7 mouse cellular contexts compared by ENCODE assay signal in the genomic region with DNA sequence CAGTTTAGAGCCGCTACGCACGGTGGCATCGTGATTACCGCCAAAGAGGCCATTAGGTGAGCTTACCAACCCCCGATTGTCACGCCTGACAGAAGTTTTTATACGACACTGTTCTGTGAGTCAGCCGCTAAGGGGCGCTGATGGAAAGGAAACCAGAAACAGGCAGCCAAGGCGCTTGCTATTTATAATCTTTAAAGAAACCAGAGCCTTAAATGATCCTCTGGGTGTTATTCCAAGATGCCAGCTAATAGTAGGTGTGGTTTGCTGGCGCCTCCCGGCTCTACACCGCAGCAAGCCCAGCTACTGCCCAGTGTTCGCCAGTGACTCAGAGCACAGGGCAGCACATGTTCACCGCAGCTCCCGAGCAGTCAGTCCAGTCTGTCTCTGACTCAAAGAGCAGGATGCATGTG. TPM values are rescaled to one million over a fixed set of nuclear protein-coding genes. Genes with fewer than 3 reads are reported as not detected.
DNase-seq lines count a peak whose midpoint lies in the region; ATAC-seq and TF ChIP-seq lines count a peak whose summit lies in the region.

No protein-coding gene starts in this region.

- WGBS in embryonic facial prominence, embryonic 11.5 days, result 22% methylated on average over 17 of the region's 17 CpGs
- 18% methylated on average over 17 of the region's 17 CpGs for WGBS in limb, embryonic 12.5 days

- no peak overlapping the region for H3K4me3 ChIP-seq in embryonic facial prominence, embryonic 11.5 days (ENCODE audit: low read depth, low read length)
- no peak overlapping the region for H3K4me3 ChIP-seq in limb, embryonic 12.5 days (replicated peaks)
- no peak overlapping the region for H3K4me3 ChIP-seq in myocyte

- H3K27me3 ChIP-seq in embryonic facial prominence, embryonic 11.5 days (ENCODE audit: control insufficient read depth, insufficient read depth, low read length), result no peaks in the 10 kb centered on the region
- no peaks in the 10 kb centered on the region for H3K27me3 ChIP-seq in limb, embryonic 12.5 days
- H3K27me3 ChIP-seq in myocyte (ENCODE audit: control insufficient read depth, insufficient read depth, insufficient read length), result no peaks in the 10 kb centered on the region

- peak; percentile 81 for DNase-seq in adrenal gland, postnatal 25 days
- peak; percentile 84 for DNase-seq in embryonic facial prominence, embryonic 11.5 days (ENCODE audit: low spot score)
- peak; percentile 85 to 92 for DNase-seq in heart, adult 18-20 months
- DNase-seq in kidney, adult 8-10 months, result peak; percentile 70 to 75
- DNase-seq in spleen, postnatal 4 days (ENCODE audit: low spot score in 2 of 2), result peak; percentile 49 to 84

- H3K4me2 ChIP-seq in embryonic facial prominence, embryonic 11.5 days (ENCODE audit: low read depth, low read length), result no peak overlapping the region
- H3K4me2 ChIP-seq in limb, embryonic 12.5 days, result peak overlapping the region; percentile 22; the same call in 1 of the 2 replicates
- peak overlapping the region; percentile 70 for H3K4me2 ChIP-seq in myocyte (ENCODE audit: low read depth)

- peak; percentile 57 for TF ChIP-seq POLR2A in myocyte (IDR thresholded peaks at IDR 0.05; ENCODE audit: insufficient read length, low read depth)

- no peak overlapping the region for H3ac ChIP-seq in myocyte (ENCODE audit: control insufficient read depth, insufficient read length)

- H3K4me1 ChIP-seq in embryonic facial prominence, embryonic 11.5 days (ENCODE audit: control insufficient read depth, insufficient read depth, low read length), result no peaks in the 10 kb centered on the region
- H3K4me1 ChIP-seq in limb, embryonic 12.5 days (replicated peaks), result peaks cover 8% of the 10 kb centered on the region

- ATAC-seq in embryonic facial prominence, embryonic 11.5 days (replicated peaks; ENCODE audit: insufficient number of reproducible peaks, low FRiP score, low TSS enrichment, low read depth), result 0 out of 2 replicates have a peak, but pooled peaks have one; percentile 34
- ATAC-seq in limb, embryonic 12.5 days (ENCODE audit: insufficient number of reproducible peaks, insufficient read depth, low FRiP score, low TSS enrichment, low read depth), result peak; percentile 47; the same call in 1 of the 2 replicates

- no peaks in the 10 kb centered on the region for H3K9me3 ChIP-seq in embryonic facial prominence, embryonic 11.5 days (replicated peaks; ENCODE audit: control insufficient read depth, low read length)
- H3K9me3 ChIP-seq in limb, embryonic 12.5 days, result no peaks in the 10 kb centered on the region

- H3K36me3 ChIP-seq in embryonic facial prominence, embryonic 11.5 days (replicated peaks; ENCODE audit: control insufficient read depth, insufficient read depth, low read depth, low read length), result no peaks in the 10 kb centered on the region
- H3K36me3 ChIP-seq in limb, embryonic 12.5 days, result peaks cover 29% of the 10 kb centered on the region
- H3K36me3 ChIP-seq in myocyte (ENCODE audit: control insufficient read depth, insufficient read depth), result peaks cover 9% of the 10 kb centered on the region

- no peak overlapping the region for H3K9ac ChIP-seq in embryonic facial prominence, embryonic 11.5 days (replicated peaks; ENCODE audit: low read length)
- H3K9ac ChIP-seq in limb, embryonic 12.5 days (replicated peaks), result no peak overlapping the region

- no peak overlapping the region for H3K27ac ChIP-seq in embryonic facial prominence, embryonic 11.5 days (replicated peaks; ENCODE audit: low read depth, low read length)
- no peak overlapping the region for H3K27ac ChIP-seq in limb, embryonic 12.5 days

- H3K79me2 ChIP-seq in myocyte (ENCODE audit: control insufficient read depth, insufficient read depth), result no peaks in the 10 kb centered on the region

TF ChIP-seq in myocyte, 11 proteins besides CTCF, POLR2A, EP300 and RAD21:
- TF ChIP-seq MYOG (IDR thresholded peaks at IDR 0.05; ENCODE audit: control insufficient read depth in 1 of 3, insufficient read depth in 1 of 3, insufficient read length in 2 of 3, low read depth in 2 of 3), result peak in 2 of 3 experiments; percentile 20 to 57
- TF ChIP-seq MYOD1 (IDR thresholded peaks at IDR 0.05; ENCODE audit: control insufficient read depth in 1 of 3, insufficient read length in 2 of 3, low read depth in 2 of 3), result peak in 2 of 3 experiments; percentile 42 to 63
- peak; percentile 59 for TF ChIP-seq MAX (IDR thresholded peaks at IDR 0.05; ENCODE audit: low read depth)
- TF ChIP-seq E2F4 (IDR thresholded peaks at IDR 0.05; ENCODE audit: insufficient read depth), result no peak
- TF ChIP-seq REST (IDR thresholded peaks at IDR 0.05; ENCODE audit: insufficient read depth, insufficient read length), result no peak
- TF ChIP-seq SRF (IDR thresholded peaks at IDR 0.05; ENCODE audit: control insufficient read depth, insufficient read length, low read depth), result no peak

RNA-seq across cellular contexts. Expression of a gene that starts 35.2 kb away (rescaled TPM):
- 10.8 and 13.7 TPM in 2 replicates for total RNA-seq in adrenal gland, postnatal 25 days (2021)
- polyA plus RNA-seq in embryonic facial prominence, embryonic 11.5 days (2014; fragmentation: Nextera tagmentation; extraction: Ambion mirVana), result 6.7 and 6.9 TPM in 2 replicates
- total RNA-seq in heart, adult 18-20 months (2021), result 10 to 100 TPM in 1 of 2 experiments, 1 to 10 TPM in 1; 10.0 to 10.8 TPM
- 12.8 and 13.3 TPM in 2 replicates for polyA plus RNA-seq in limb, embryonic 12.5 days (2016; fragmentation: Nextera tagmentation; extraction: Ambion mirVana)
- polyA plus RNA-seq in myocyte (2012; fragmentation: generic; extraction: Trizol), result 6.9 TPM
